Mouse (Mus musculus) neural tube, embryonic 11.5 days (tissue): ENCODE results near the gene Tef. TPM values are rescaled to one million over a fixed set of nuclear protein-coding genes. Genes with fewer than 3 reads are reported as not detected.

Experiments used
- ATAC-seq: fragments of 200-750 bp; cut with Nextera tagmentation; 2 replicates; pipeline ENCODE4 v1.8.0; 2017; ENCODE audit warnings: moderate number of reproducible peaks, mild to moderate bottlenecking, moderate TSS enrichment, moderate library complexity; ENCODE audit not compliant: insufficient read depth, low FRiP score, low TSS enrichment
- DNase-seq: peaks from one replicate; pipeline ENCODE4 v3.0.0-alpha.2; 2015; ENCODE audit warnings: low spot score
- H3K27ac ChIP-seq: fragments of 300-500 bp; sonication (generic); 2 replicates; pipeline ENCODE4 v1.5.1; 2014; ENCODE audit warnings: low read depth, mild to moderate bottlenecking, low read length
- H3K27me3 ChIP-seq: fragments of 300-500 bp; sonication (generic); 2 replicates; pipeline ENCODE4 v1.6.1; 2014; ENCODE audit warnings: mild to moderate bottlenecking, low read length, mixed read lengths; ENCODE audit not compliant: control insufficient read depth, insufficient read depth
- H3K36me3 ChIP-seq: fragments of 300-500 bp; sonication (generic); 2 replicates; pipeline ENCODE4 v1.6.1; 2014; ENCODE audit warnings: mild to moderate bottlenecking, low read length, moderate library complexity, mixed read lengths; ENCODE audit not compliant: control insufficient read depth, insufficient read depth
- H3K4me1 ChIP-seq: fragments of 300-500 bp; sonication (generic); 2 replicates; pipeline ENCODE4 v1.6.1; 2014; ENCODE audit warnings: low read length, mixed read lengths; ENCODE audit not compliant: control insufficient read depth, insufficient read depth
- H3K4me2 ChIP-seq: fragments of 300-500 bp; sonication (generic); 2 replicates; pipeline ENCODE4 v1.6.1; 2014; ENCODE audit warnings: low read depth, mild to moderate bottlenecking, moderate library complexity
- H3K4me3 ChIP-seq: fragments of 300-500 bp; sonication (generic); 2 replicates; pipeline ENCODE4 v1.5.1; 2014; ENCODE audit warnings: low read depth, low read length
- H3K9ac ChIP-seq: fragments of 300-500 bp; sonication (generic); 2 replicates; pipeline ENCODE4 v1.6.1; 2014; ENCODE audit warnings: mild to moderate bottlenecking, low read length
- H3K9me3 ChIP-seq: fragments of 300-500 bp; sonication (generic); 2 replicates; pipeline ENCODE4 v1.6.1; 2016; ENCODE audit warnings: low read length; ENCODE audit not compliant: control insufficient read depth
- WGBS: fragments of 180-500 bp; shearing (Covaris S2); extraction: QIAGEN DNeasy Blood & Tissue Kit; methylation state at CpG from one replicate; pipeline ENCODE4 v1.1.7; 2014; 5-methylcytosine and 5-hydroxymethylcytosine counted together
- polyA plus RNA-seq: library from polyadenylated mRNA; unstranded; fragments of >200 nt; fragmentation: Nextera tagmentation; extraction: Ambion mirVana; gene quantifications from 2 replicates; pipeline ENCODE4 v1.2.1, GENCODE M21; 2014

The Tef gene
- polyA plus RNA-seq, 1 experiment from 2014 or later: 13.7 TPM

DNA sequence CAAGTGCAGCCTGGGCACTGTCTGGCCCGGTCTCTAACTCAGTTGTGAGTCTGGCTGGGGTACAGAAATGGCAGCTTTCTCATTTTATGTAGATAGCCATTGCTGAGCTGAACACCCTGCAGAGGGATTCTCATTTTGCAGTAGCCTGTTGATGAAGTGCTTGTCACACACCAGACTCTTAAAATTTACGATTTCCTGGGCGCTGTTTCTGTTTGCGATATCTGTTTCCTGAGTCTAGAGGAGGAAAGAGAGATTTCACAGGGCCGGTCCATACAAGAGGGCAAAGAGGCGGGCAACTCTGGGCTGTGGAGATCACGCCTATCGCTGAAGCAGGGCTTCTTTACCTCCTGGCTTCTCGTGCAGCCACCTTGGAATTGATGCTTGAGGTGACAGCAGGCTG, 36.6 kb upstream of the Tef start:
- 88% methylated on average over 9 of the region's 9 CpGs for WGBS
- Histone ChIP-seq H3K4me2 (no peak overlapping the region), H3K27me3 (no peaks in the 10 kb centered on the region), H3K27ac (no peak overlapping the region), H3K9me3 (no peaks in the 10 kb centered on the region), H3K4me1 (no peaks in the 10 kb centered on the region), H3K4me3 (no peak overlapping the region), H3K36me3 (peaks cover 7% of the 10 kb centered on the region; the same call in 1 of the 2 replicates), H3K9ac (no peak overlapping the region)
- no peak for ATAC-seq
- DNase-seq: no peak

DNA sequence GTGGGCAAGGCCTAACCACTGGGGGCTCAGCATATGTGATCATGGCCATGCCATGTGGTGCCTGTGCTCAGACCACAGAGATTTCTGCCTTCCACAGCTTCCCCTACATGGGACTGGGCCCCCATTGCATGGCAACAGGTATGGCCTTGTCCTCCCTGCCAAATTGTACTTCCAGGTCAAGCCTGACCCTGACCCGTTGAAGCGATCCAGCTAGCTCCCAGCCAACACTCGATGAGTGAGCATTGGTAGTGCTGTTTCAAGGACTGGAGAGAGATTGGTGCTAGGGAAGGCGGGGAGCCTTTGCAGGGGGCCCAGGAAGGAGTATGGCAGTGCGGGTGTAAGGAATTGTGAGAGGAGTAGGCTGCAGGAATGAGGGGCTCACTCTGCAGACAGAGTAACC, 35.8 kb upstream of the Tef start:
- ATAC-seq (no peak), DNase-seq (no peak)
- Histone ChIP-seq H3K27ac (no peak overlapping the region), H3K4me2 (no peak overlapping the region), H3K27me3 (no peaks in the 10 kb centered on the region), H3K9me3 (no peaks in the 10 kb centered on the region), H3K9ac (no peak overlapping the region), H3K4me3 (no peak overlapping the region), H3K36me3 (peaks cover 7% of the 10 kb centered on the region; the same call in 1 of the 2 replicates), H3K4me1 (no peaks in the 10 kb centered on the region)
- 93% methylated on average over 5 of the region's 5 CpGs for WGBS

DNA sequence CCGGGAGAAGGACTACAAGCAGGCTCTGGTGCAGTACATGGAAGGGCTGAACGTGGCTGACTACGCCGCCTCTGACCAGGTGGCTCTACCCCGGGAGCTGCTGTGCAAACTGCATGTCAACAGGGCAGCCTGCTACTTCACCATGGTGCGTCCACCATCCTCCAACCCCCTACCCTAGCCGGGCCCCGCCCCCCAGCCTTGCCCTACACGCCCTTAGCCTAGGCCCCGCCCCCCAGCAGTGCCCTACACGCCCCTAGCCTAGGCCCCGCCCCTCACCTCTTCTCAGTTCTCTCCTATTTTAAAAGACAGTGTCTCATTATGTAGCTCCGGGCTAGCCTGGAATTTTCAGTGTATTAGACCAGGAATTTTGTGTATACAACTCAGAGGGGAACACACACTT, 33.2 kb upstream of the Tef start:
- Histone ChIP-seq H3K4me3 (no peak overlapping the region), H3K4me2 (no peak overlapping the region), H3K27me3 (no peaks in the 10 kb centered on the region), H3K9ac (no peak overlapping the region), H3K4me1 (peaks cover 10% of the 10 kb centered on the region; the same call in 1 of the 2 replicates), H3K27ac (no peak overlapping the region), H3K36me3 (peaks cover 12% of the 10 kb centered on the region), H3K9me3 (no peaks in the 10 kb centered on the region)
- ATAC-seq (no peak), DNase-seq (no peak)
- 47% methylated on average over 13 of the region's 13 CpGs for WGBS

DNA sequence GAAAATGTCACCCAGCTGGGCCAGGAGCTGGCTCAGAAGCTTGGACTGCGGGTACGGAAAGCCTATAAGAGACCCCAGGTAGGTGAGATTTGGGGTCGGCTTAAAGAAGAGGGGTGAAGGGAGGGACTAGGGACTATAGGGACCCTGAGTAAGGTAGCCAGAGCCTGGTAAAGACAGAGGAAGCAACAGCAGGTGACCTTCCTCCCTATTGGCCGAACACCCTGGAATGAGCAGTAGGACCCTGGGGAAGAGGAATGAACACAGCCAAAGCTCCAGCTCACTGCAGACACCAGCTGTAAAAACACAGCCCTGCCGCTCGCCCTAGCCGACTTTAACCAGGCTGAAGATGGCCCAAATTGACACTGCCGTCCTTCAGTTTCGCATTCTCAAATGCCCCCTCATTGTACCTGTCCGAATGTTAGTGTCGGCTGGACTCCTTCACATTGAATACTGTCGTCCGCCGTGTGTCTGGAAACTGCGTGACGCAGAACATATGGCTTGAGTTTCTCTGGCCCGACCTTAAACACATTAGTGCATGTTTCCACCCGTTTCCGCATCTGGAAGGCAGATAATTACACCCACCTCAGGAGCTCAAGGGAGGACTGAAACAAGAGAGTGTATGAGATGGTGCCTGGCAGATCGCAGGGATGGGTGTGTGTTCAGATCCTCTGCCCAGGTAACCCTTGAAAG, 29.6 kb upstream of the Tef start:
- Histone ChIP-seq H3K9me3 (no peaks in the 10 kb centered on the region), H3K4me3 (no peak overlapping the region), H3K36me3 (peaks cover 21% of the 10 kb centered on the region), H3K9ac (no peak overlapping the region), H3K27ac (no peak overlapping the region), H3K4me2 (no peak overlapping the region), H3K27me3 (no peaks in the 10 kb centered on the region), H3K4me1 (peaks cover 10% of the 10 kb centered on the region; the same call in 1 of the 2 replicates)
- DNase-seq (peak; percentile 35), ATAC-seq (no peak)
- WGBS: 66% methylated on average over 20 of the region's 20 CpGs

DNA sequence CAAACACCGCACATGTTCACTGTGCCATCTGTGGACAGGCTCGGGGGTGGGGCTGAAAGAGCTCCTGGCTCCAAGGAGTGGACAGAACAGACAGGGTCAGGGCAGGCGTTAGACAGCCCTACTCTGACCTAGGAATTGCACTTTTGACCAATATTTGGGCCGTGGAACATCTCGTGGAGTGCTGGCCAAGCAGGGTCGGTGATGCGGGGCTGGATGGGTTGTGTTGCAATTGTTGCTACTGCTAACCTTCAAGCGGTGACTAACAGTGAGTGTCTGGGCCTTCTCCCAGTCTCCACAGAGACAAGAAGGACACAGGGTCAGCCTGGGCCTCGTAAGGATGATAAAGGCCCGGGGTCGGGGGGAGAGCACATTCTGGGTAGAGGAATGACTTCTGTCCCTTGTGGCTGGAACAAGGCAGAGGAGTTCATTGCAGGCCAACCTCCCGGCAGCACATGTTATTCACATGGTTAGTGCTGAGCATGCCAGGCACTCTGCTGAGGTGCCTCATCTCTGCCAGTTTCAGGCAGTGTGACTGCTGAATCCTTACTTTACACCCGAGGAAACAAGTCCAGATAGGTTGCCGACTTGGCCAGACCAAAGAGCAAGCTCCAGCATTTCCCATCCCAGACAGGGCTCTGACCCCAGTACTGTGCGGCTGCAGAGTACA, 27.6 kb upstream of the Tef start:
- no peaks in the 10 kb centered on the region for H3K9me3 ChIP-seq
- H3K4me2 ChIP-seq: no peak overlapping the region
- H3K36me3 ChIP-seq: peaks cover 34% of the 10 kb centered on the region
- H3K4me1 ChIP-seq: peaks cover 10% of the 10 kb centered on the region; the same call in 1 of the 2 replicates
- H3K27ac ChIP-seq: no peak overlapping the region
- no peaks in the 10 kb centered on the region for H3K27me3 ChIP-seq
- ATAC-seq (no peak), DNase-seq (no peak)
- no peak overlapping the region for H3K4me3 ChIP-seq
- H3K9ac ChIP-seq: no peak overlapping the region
- 91% methylated on average over 15 of the region's 15 CpGs for WGBS

DNA sequence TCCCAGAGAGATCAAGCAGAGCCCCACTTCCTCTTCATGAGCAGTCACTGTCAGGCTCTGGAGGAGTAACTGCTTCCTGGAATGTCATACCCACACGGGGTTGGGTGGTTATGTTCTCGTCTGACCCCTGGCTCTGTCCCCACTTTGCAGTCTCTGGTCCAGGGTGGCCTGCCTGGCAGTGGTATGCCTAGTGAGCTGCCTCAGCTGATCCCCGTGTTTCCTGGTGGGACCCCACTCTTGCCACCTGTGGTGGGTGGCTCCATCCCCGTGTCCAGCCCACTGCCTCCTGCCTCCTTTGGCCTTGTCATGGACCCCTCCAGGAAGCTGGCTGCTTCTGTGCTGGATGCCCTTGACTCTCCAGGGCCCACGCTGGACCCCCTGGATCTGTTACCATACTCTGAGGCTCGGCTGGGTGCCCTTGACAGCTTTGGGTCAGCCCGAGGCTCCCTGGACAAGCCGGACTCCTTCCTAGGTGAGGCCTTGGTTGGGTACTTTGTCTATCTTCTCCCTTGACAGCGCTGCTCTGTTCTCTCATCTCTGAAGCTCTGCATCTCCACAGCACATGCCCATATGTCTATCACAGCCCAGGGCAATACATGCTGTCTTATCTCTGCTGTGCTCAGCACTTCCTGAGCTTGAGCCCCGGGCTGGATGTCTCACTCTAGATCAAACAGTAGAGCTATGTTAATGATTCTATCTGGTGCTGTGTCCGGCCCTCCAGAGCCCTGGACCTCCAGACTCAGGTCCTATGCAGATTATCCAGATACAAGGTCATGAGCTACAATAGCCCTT, 25.4 kb upstream of the Tef start:
- WGBS: 92% methylated on average over 11 of the region's 11 CpGs
- no peak for DNase-seq
- H3K4me2 ChIP-seq: no peak overlapping the region

DNA sequence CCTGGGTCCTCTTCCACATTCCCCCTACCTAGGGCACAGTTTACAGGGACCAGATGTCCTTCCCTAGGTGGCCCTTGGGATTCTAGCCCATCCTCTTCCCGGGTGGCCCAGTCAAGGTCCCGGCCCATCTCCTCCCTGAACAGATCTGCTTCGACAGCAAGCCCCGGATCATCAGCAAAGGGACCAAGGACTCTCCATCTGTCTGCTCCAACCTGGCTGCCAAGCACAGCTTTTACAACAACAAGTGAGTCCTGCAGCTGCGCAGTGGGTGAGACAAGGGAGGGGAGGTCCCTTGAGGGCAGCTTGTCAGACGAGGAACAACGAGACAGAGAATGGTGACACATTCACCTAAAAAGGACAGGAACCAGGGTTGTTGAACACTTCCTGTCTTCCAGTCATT, 20.4 kb upstream of the Tef start:
- Histone ChIP-seq H3K36me3 (peaks cover 44% of the 10 kb centered on the region), H3K9me3 (no peaks in the 10 kb centered on the region), H3K27ac (no peak overlapping the region), H3K4me3 (no peak overlapping the region), H3K4me1 (no peaks in the 10 kb centered on the region), H3K27me3 (no peaks in the 10 kb centered on the region), H3K4me2 (no peak overlapping the region), H3K9ac (no peak overlapping the region)
- DNase-seq (no peak), ATAC-seq (no peak)
- WGBS: 87% methylated on average over 7 of the region's 7 CpGs

More for the DNA sequence above, 25.4 kb upstream of the Tef start:
- Histone ChIP-seq H3K9me3 (no peaks in the 10 kb centered on the region), H3K27ac (no peak overlapping the region), H3K27me3 (no peaks in the 10 kb centered on the region), H3K9ac (no peak overlapping the region), H3K36me3 (peaks cover 38% of the 10 kb centered on the region), H3K4me1 (peaks cover 10% of the 10 kb centered on the region; the same call in 1 of the 2 replicates), H3K4me3 (no peak overlapping the region)
- ATAC-seq: no peak

DNA sequence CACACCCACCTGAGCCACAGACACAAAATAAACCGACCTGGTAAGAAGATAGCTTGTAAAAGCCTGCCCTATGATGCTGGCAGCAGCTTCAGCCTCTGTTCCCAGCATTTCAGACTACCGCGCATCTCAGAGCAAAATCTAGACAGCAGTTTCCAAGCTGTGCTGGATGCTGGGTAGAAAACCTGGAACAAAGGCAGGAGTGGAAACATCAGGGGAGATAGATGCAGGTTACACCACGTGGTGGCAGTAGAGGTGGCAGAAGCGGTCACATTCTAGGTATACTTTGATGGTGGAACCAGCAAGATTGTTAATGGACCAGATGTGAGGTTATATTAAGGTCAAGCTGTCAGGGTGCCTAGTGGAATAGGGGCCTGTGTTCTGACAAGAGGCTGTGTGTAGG, 17.5 kb upstream of the Tef start:
- Histone ChIP-seq H3K27ac (no peak overlapping the region), H3K4me2 (no peak overlapping the region), H3K4me1 (no peaks in the 10 kb centered on the region), H3K9me3 (no peaks in the 10 kb centered on the region), H3K4me3 (no peak overlapping the region), H3K27me3 (no peaks in the 10 kb centered on the region), H3K36me3 (peaks cover 33% of the 10 kb centered on the region), H3K9ac (no peak overlapping the region)
- DNase-seq (no peak), ATAC-seq (no peak)
- WGBS: 71% methylated on average over 5 of the region's 5 CpGs
